18 mouse cellular contexts compared by ENCODE assay signal in genomic region chr3:122345977-122346472, GRCm38 (mm10). TPM values are rescaled to one million over a fixed set of nuclear protein-coding genes. Genes with fewer than 3 reads are reported as not detected.
DNase-seq lines count a peak whose midpoint lies in the region; ATAC-seq and TF ChIP-seq lines count a peak whose summit lies in the region.
"Had no signal": no experiment of that assay in that cellular context is flagged by ENCODE, and none has a peak within 500 bp of the region (broad histone marks: within the 10 kb centered on the region; RNA-seq: fewer than 3 reads in every experiment).

No protein-coding gene starts in this region.

- no peaks in the 10 kb centered on the region for H3K4me1 ChIP-seq in MEL (ENCODE audit: control insufficient read depth in 1 of 2, insufficient read depth in 2 of 2, low read length in 2 of 2)
- H3K4me1 ChIP-seq in intestine, embryonic 15.5 days (replicated peaks), result 0 out of 2 replicates have a peak, but pooled peaks cover 3% of the 10 kb centered on the region
- no peaks in the 10 kb centered on the region for H3K4me1 ChIP-seq in stomach, postnatal 0 days (replicated peaks; ENCODE audit: control insufficient read depth, insufficient read depth)
- H3K4me1 ChIP-seq: embryonic facial prominence, embryonic 12.5 days; forebrain, embryonic 12.5 days; hindbrain, embryonic 10.5 days had no signal

- no peaks in the 10 kb centered on the region for H3K79me2 ChIP-seq in MEL (ENCODE audit: control insufficient read depth, insufficient read depth, low read length, poor library complexity)

- TF ChIP-seq RAD21 in MEL (IDR thresholded peaks at IDR 0.05; ENCODE audit: low read depth, low read length), result no peak

- WGBS in intestine, embryonic 15.5 days, result 62% methylated on average over 1 of the region's 1 CpGs
- WGBS in stomach, postnatal 0 days, result 90% methylated on average over 1 of the region's 1 CpGs

- no peaks in the 10 kb centered on the region for H3K27me3 ChIP-seq in MEL (ENCODE audit: control insufficient read depth in 1 of 2, insufficient read depth in 2 of 2, low read length in 2 of 2)
- H3K27me3 ChIP-seq in intestine, embryonic 15.5 days (replicated peaks), result no peaks in the 10 kb centered on the region
- no peaks in the 10 kb centered on the region for H3K27me3 ChIP-seq in stomach, postnatal 0 days (ENCODE audit: control insufficient read depth, insufficient read depth, low read length)
- H3K27me3 ChIP-seq: embryonic facial prominence, embryonic 12.5 days; forebrain, embryonic 12.5 days had no signal

- peak; percentile 80 for ATAC-seq in intestine, embryonic 15.5 days
- ATAC-seq in megakaryocyte progenitor cell, adult 5-6 weeks (replicated peaks; ENCODE audit: poor library complexity), result peak; percentile 64
- no peak for ATAC-seq in stomach, postnatal 0 days (ENCODE audit: low FRiP score, low TSS enrichment)
- ATAC-seq: forebrain, postnatal 0 days had no signal

- TF ChIP-seq EP300 in MEL (IDR thresholded peaks at IDR 0.05; ENCODE audit: low read depth in 1 of 2, low read length in 2 of 2), result 0 out of 4 replicates have a peak, but pooled peaks of 1 of the 2 experiments have one; percentile 7
- no peak for TF ChIP-seq EP300 in stomach, postnatal 0 days (optimal IDR thresholded peaks at IDR 0.05)

- H3K9me3 ChIP-seq in MEL (replicated peaks; ENCODE audit: insufficient read depth, low read length), result no peaks in the 10 kb centered on the region
- H3K9me3 ChIP-seq in intestine, embryonic 15.5 days, result no peaks in the 10 kb centered on the region
- no peaks in the 10 kb centered on the region for H3K9me3 ChIP-seq in stomach, postnatal 0 days (ENCODE audit: control insufficient read depth, low read length)
- H3K9me3 ChIP-seq: embryonic facial prominence, embryonic 12.5 days; forebrain, embryonic 12.5 days; hindbrain, embryonic 10.5 days had no signal

- H3K4me3 ChIP-seq in MEL (ENCODE audit: control insufficient read depth in 1 of 2, insufficient read depth in 1 of 2, low read depth in 2 of 2, low read length in 2 of 2), result no peak overlapping the region
- H3K4me3 ChIP-seq in intestine, embryonic 15.5 days (replicated peaks), result no peak overlapping the region
- no peak overlapping the region for H3K4me3 ChIP-seq in stomach, postnatal 0 days (ENCODE audit: low read depth, low read length)
- H3K4me3 ChIP-seq: embryonic facial prominence, embryonic 12.5 days; forebrain, embryonic 12.5 days; heart, adult 2 months; heart, embryonic 12.5 days; hindbrain, embryonic 10.5 days had no signal

- H3K36me3 ChIP-seq in MEL (ENCODE audit: control insufficient read depth in 1 of 2, insufficient read depth in 2 of 2, low read length in 2 of 2), result no peaks in the 10 kb centered on the region
- no peaks in the 10 kb centered on the region for H3K36me3 ChIP-seq in intestine, embryonic 15.5 days
- no peaks in the 10 kb centered on the region for H3K36me3 ChIP-seq in stomach, postnatal 0 days (ENCODE audit: control insufficient read depth, insufficient read depth, low read length)
- H3K36me3 ChIP-seq: embryonic facial prominence, embryonic 12.5 days; forebrain, embryonic 12.5 days; heart, embryonic 12.5 days; hindbrain, embryonic 10.5 days had no signal

- peak; percentile 5 for DNase-seq in MEL (ENCODE audit: low read depth, low spot score)
- no peak for DNase-seq in layer of hippocampus, postnatal 10 days (ENCODE audit: low spot score in 2 of 2)
- no peak for DNase-seq in urinary bladder, adult 18-20 months (ENCODE audit: low spot score in 2 of 2)
- DNase-seq in stomach, postnatal 0 days (ENCODE audit: low spot score), result no peak
- DNase-seq: adrenal gland, postnatal 10 days; cerebellum, adult 11-12 months; cerebellum, adult 9-10 months; cerebellum, postnatal 25 days; forebrain, postnatal 0 days; gastrocnemius, postnatal 14 days; heart, adult 2 months had no signal

- no peak overlapping the region for H3K9ac ChIP-seq in MEL (ENCODE audit: control insufficient read depth, low read depth, low read length, poor library complexity, severe bottlenecking)
- no peak overlapping the region for H3K9ac ChIP-seq in intestine, embryonic 15.5 days
- H3K9ac ChIP-seq in stomach, postnatal 0 days (ENCODE audit: low read length), result no peak overlapping the region
- H3K9ac ChIP-seq: embryonic facial prominence, embryonic 12.5 days; forebrain, embryonic 12.5 days; forebrain, postnatal 0 days; heart, embryonic 12.5 days; hindbrain, embryonic 14.5 days had no signal

- H3K27ac ChIP-seq in MEL (ENCODE audit: control insufficient read depth, low read depth, low read length), result no peak overlapping the region
- H3K27ac ChIP-seq in intestine, embryonic 15.5 days, result no peak overlapping the region
- H3K27ac ChIP-seq in stomach, postnatal 0 days (replicated peaks), result no peak overlapping the region
- H3K27ac ChIP-seq: embryonic facial prominence, embryonic 12.5 days; forebrain, embryonic 12.5 days; heart, adult 2 months; hindbrain, embryonic 10.5 days; hindbrain, embryonic 14.5 days had no signal

- no peak for TF ChIP-seq POLR2A in MEL (IDR thresholded peaks at IDR 0.05; ENCODE audit: control insufficient read depth in 1 of 2, insufficient read depth in 1 of 2, low read depth in 1 of 2, low read length in 2 of 2, poor library complexity in 1 of 2)

- no peak overlapping the region for H3K4me2 ChIP-seq in intestine, embryonic 15.5 days (replicated peaks)
- H3K4me2 ChIP-seq in stomach, postnatal 0 days (replicated peaks; ENCODE audit: low read depth), result no peak overlapping the region
- H3K4me2 ChIP-seq: embryonic facial prominence, embryonic 12.5 days; forebrain, embryonic 12.5 days; heart, embryonic 12.5 days; hindbrain, embryonic 14.5 days had no signal

- TF ChIP-seq CTCF in MEL (IDR thresholded peaks at IDR 0.05 in 2 of 3, conservative IDR thresholded peaks at IDR 0.05 in 1 of 3; ENCODE audit: control insufficient read depth in 1 of 3, insufficient read depth in 1 of 3, low read depth in 2 of 3, low read length in 3 of 3, poor library complexity in 1 of 3, severe bottlenecking in 1 of 3), result no peak
- no peak for TF ChIP-seq CTCF in stomach, postnatal 0 days (IDR thresholded peaks at IDR 0.05; ENCODE audit: low read depth)

TF ChIP-seq in MEL, 35 proteins besides CTCF, POLR2A, EP300 and RAD21:
- TF ChIP-seq CHD2 (IDR thresholded peaks at IDR 0.05; ENCODE audit: low read length) (no peak), TBP (IDR thresholded peaks at IDR 0.05; ENCODE audit: low read depth, low read length) (no peak), MYC (IDR thresholded peaks at IDR 0.05; ENCODE audit: low read depth, low read length) (no peak), TCF12 (IDR thresholded peaks at IDR 0.05; ENCODE audit: low read depth, low read length) (peak; percentile 39; the same call in 1 of the 2 replicates), POLR2AphosphoS5 (IDR thresholded peaks at IDR 0.05; ENCODE audit: borderline replicate concordance, low read depth, low read length) (no peak), ETS1 (IDR thresholded peaks at IDR 0.05; ENCODE audit: low read depth, low read length) (peak; percentile 36; the same call in 1 of the 2 replicates), USF1 (IDR thresholded peaks at IDR 0.05; ENCODE audit: low read depth, low read length) (no peak), MAX (IDR thresholded peaks at IDR 0.05; ENCODE audit: low read length) (no peak), GABPA (IDR thresholded peaks at IDR 0.05; ENCODE audit: low read depth, low read length) (no peak), NRF1 (IDR thresholded peaks at IDR 0.05; ENCODE audit: insufficient read depth, low read depth, low read length, poor library complexity, severe bottlenecking) (no peak), HCFC1 (IDR thresholded peaks at IDR 0.05; ENCODE audit: low read depth, low read length) (no peak), BHLHE40 (IDR thresholded peaks at IDR 0.05; ENCODE audit: borderline replicate concordance, low read depth, low read length) (no peak), ZC3H11A (IDR thresholded peaks at IDR 0.05; ENCODE audit: low read depth, low read length) (no peak), MXI1 (IDR thresholded peaks at IDR 0.05; ENCODE audit: low read depth, low read length) (no peak), NELFE (IDR thresholded peaks at IDR 0.05; ENCODE audit: low read depth, low read length) (no peak), MEF2A (IDR thresholded peaks at IDR 0.05; ENCODE audit: extremely low read depth, insufficient replicate concordance, low read depth, low read length, poor library complexity, severe bottlenecking) (no peak), POLR2AphosphoS2 (IDR thresholded peaks at IDR 0.05; ENCODE audit: low read length) (no peak)

RNA-seq across cellular contexts. Expression of gene Bcar3, which starts 52.1 kb away (rescaled TPM):
- not detected in 2 replicates for total RNA-seq in MEL (2012; rRNA removed)
- polyA plus RNA-seq in MEL (2012; ENCODE audit: insufficient read depth in 1 of 2, insufficient read length in 2 of 2, low read depth in 1 of 2, low replicate concordance in 2 of 2, missing spikeins in 1 of 2), result not detected
- polyA plus RNA-seq in intestine, embryonic 15.5 days (2015; fragmentation: Nextera tagmentation; extraction: Ambion mirVana), result 21.5 and 23.4 TPM in 2 replicates
- 1.0 and 1.6 TPM in 2 replicates for total RNA-seq in megakaryocyte progenitor cell, adult 5-6 weeks (2015)
- total RNA-seq in megakaryocyte progenitor cell, adult 5-6 weeks (2017), result 1.6 and 5.0 TPM in 2 replicates
- 1 to 10 TPM; 6.1 to 7.0 TPM for total RNA-seq in layer of hippocampus, postnatal 10 days (2021)
- 12.1 and 12.6 TPM in 2 replicates for polyA plus RNA-seq in stomach, postnatal 0 days (2015; fragmentation: Nextera tagmentation; extraction: Ambion mirVana)
